Mouse (Mus musculus) G1E (cell line): ENCODE results near the gene Ttbk2. TPM values are rescaled to one million over a fixed set of nuclear protein-coding genes. Genes with fewer than 3 reads are reported as not detected.
A peak's percentile ranks its signal among the peaks of the same experiment; 100 is the strongest.

Experiments
- ATAC-seq: 2 replicates; pipeline ENCODE4 v1.8.0; 2016; ENCODE audit warnings: mild to moderate bottlenecking; ENCODE audit not compliant: insufficient number of reproducible peaks, poor library complexity, low FRiP score, severe bottlenecking; ENCODE audit errors: extremely low read depth
- DNase-seq: peaks from one replicate; pipeline ENCODE4 v3.0.0; 2012; ENCODE audit warnings: low spot score
- H3K27me3 ChIP-seq: 2 replicates; pipeline ENCODE4 v1.6.1; 2012; ENCODE audit warnings: mild to moderate bottlenecking, low read length, inconsistent platforms; ENCODE audit not compliant: insufficient read depth
- H3K36me3 ChIP-seq: replicated peaks from 2 replicates; pipeline ENCODE3; 2012; ENCODE audit warnings: mild to moderate bottlenecking, inconsistent platforms
- H3K4me1 ChIP-seq: 2 replicates; pipeline ENCODE4 v1.6.1; 2012; ENCODE audit warnings: low read depth, low read length, inconsistent platforms, mixed read lengths; ENCODE audit not compliant: insufficient read depth
- H3K4me3 ChIP-seq: 2 replicates; pipeline ENCODE4 v1.5.1; 2012; ENCODE audit warnings: low read depth, mild to moderate bottlenecking, inconsistent platforms, low read length, moderate library complexity, mixed read lengths
- H3K9me3 ChIP-seq: replicated peaks from 2 replicates; pipeline ENCODE4 v1.6.1; 2012; ENCODE audit warnings: inconsistent platforms
- CTCF ChIP-seq: IDR thresholded peaks from 2 replicates; pipeline ENCODE4 v1.5.1; 2012; ENCODE audit warnings: low read depth, low read length, inconsistent platforms, mixed read lengths
- GATA1 ChIP-seq: IDR thresholded peaks from 2 replicates; pipeline ENCODE4 v1.6.1; 2012; ENCODE audit warnings: borderline replicate concordance, low read length, inconsistent platforms, mixed read lengths
- GATA2 ChIP-seq: IDR thresholded peaks from 2 replicates; pipeline ENCODE4 v1.6.1; 2012; ENCODE audit warnings: low read depth, low read length, inconsistent platforms, borderline replicate concordance
- POLR2AphosphoS5 ChIP-seq: IDR thresholded peaks from 2 replicates; pipeline ENCODE4 v1.6.1; 2012; ENCODE audit warnings: low read depth, low read length, inconsistent platforms; ENCODE audit not compliant: insufficient replicate concordance
- TAL1 ChIP-seq: conservative IDR thresholded peaks from 2 replicates; pipeline ENCODE4 v1.6.1; 2012; ENCODE audit warnings: low read depth, low read length, inconsistent platforms, mixed read lengths
- polyA plus RNA-seq: library from polyadenylated mRNA; stranded (reverse); fragments of >175 nt; gene quantifications from 2 replicates; pipeline ENCODE4 v1.2.3, GENCODE M21; 2012
- total RNA-seq, 2 experiments: library from RNA; stranded (forward) in 1 of 2; stranded (reverse) in 1 of 2; fragments of 200-1000 nt in 1 of 2; fragments of >200 nt in 1 of 2; fragmentation: Nextera tagmentation in 1 of 2; gene quantifications; 2 replicates each; pipeline ENCODE4 v1.2.3; 2014 to 2017

Gene Ttbk2
- total and polyA plus RNA-seq, 3 experiments: 5.8 to 8.4 (median 7.1) TPM

DNA sequence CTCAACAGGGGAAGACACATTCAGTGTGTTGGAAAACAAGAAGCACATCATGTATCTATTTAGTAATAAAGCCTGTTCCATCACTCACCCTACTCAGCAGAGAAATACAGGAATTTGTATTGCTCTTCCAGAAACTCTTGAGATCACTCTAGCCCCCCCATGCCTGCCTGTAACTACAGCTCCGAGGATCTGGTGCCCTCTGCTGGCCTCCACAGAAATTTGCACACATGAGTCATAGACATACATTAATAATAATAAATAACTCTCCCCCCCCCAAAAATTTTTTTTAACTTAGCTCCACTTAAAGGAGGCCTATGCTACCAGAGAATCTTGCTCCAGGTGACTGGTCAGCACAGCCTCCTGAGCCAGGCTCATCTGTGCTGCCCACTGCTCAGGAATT, 16.2 kb upstream of the Ttbk2 start:
- Histone ChIP-seq H3K4me1 (no peaks in the 10 kb centered on the region), H3K27me3 (no peaks in the 10 kb centered on the region), H3K9me3 (no peaks in the 10 kb centered on the region), H3K4me3 (no peak overlapping the region), H3K36me3 (peaks cover 79% of the 10 kb centered on the region)
- DNase-seq (no peak), ATAC-seq (no peak)
- TF ChIP-seq GATA1: no peak
- TF ChIP-seq CTCF: no peak

DNA sequence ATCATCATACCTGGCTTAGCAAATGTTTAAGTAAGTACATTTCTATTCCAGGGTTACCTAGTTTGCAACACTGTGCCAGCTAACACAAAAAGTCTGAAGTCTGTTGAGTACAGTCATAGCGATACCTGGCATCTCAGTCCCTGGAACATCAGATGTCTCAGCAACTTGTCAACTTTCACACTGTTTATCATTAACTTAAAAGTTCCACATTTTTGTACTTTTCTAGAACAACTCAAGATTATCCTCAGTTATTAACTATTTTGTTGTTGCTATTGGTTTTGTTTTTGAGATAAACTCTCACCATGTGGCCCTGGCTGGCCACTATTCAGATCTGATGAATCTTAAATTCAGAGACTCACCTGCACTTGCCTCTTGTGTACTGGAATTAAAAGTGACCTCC, 13.0 kb upstream of the Ttbk2 start:
- no peaks in the 10 kb centered on the region for H3K9me3 ChIP-seq
- no peak for ATAC-seq
- no peak overlapping the region for H3K4me3 ChIP-seq
- no peak for DNase-seq
- TF ChIP-seq GATA1 (no peak), GATA2 (no peak), CTCF (no peak), TAL1 (no peak), POLR2AphosphoS5 (no peak)
- H3K36me3 ChIP-seq: peaks cover 70% of the 10 kb centered on the region
- no peaks in the 10 kb centered on the region for H3K4me1 ChIP-seq
- no peaks in the 10 kb centered on the region for H3K27me3 ChIP-seq

- Histone ChIP-seq H3K9me3 (no peaks in the 10 kb centered on the region), H3K27me3 (no peaks in the 10 kb centered on the region), H3K36me3 (peaks cover 55% of the 10 kb centered on the region), H3K4me1 (no peaks in the 10 kb centered on the region), H3K4me3 (no peak overlapping the region)
- TF ChIP-seq GATA1: no peak
- no peak for DNase-seq
- no peak for ATAC-seq
Measured at GRCm38 (mm10) chr2:120860699-120861098, 10.3 kb upstream of the Ttbk2 start.

DNA sequence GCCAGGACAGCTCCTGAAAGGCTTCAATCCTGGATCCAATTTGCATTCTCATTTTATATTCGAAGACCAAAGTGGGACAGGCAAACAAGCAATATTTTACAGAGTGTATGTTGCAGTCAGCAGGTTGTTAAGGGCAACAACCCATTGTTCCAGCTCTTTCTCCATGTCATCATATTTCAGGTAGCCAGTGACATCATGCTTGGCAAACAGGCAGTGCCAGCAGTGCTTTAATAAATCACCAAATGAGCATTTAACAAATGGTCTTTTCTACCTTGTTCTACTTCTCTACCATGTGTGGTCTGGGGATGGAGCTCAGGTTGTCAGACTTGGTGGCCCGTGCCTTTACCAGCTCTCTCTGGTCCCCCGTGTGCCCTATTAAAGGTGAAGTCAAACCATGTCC, 7.7 kb upstream of the Ttbk2 start:
- DNase-seq: no peak

GRCm38 (mm10) chr2:120853151-120853550, 2.7 kb upstream of the Ttbk2 start:
- peaks cover 22% of the 10 kb centered on the region for H3K4me1 ChIP-seq
- peaks cover 5% of the 10 kb centered on the region for H3K36me3 ChIP-seq
- ATAC-seq (no peak), DNase-seq (no peak)
- no peaks in the 10 kb centered on the region for H3K9me3 ChIP-seq
- no peaks in the 10 kb centered on the region for H3K27me3 ChIP-seq
- no peak for TF ChIP-seq TAL1
- no peak for TF ChIP-seq GATA1
- TF ChIP-seq CTCF: no peak
- TF ChIP-seq GATA2: no peak
- TF ChIP-seq POLR2AphosphoS5: no peak
- no peak overlapping the region for H3K4me3 ChIP-seq

More for the DNA sequence above, 7.7 kb upstream of the Ttbk2 start:
- ATAC-seq: no peak
- TF ChIP-seq CTCF (no peak), TAL1 (no peak), GATA2 (no peak), GATA1 (no peak)
- Histone ChIP-seq H3K27me3 (no peaks in the 10 kb centered on the region), H3K4me3 (no peak overlapping the region), H3K36me3 (peaks cover 36% of the 10 kb centered on the region), H3K4me1 (peaks cover 1% of the 10 kb centered on the region; the same call in 1 of the 2 replicates), H3K9me3 (no peaks in the 10 kb centered on the region)

DNA sequence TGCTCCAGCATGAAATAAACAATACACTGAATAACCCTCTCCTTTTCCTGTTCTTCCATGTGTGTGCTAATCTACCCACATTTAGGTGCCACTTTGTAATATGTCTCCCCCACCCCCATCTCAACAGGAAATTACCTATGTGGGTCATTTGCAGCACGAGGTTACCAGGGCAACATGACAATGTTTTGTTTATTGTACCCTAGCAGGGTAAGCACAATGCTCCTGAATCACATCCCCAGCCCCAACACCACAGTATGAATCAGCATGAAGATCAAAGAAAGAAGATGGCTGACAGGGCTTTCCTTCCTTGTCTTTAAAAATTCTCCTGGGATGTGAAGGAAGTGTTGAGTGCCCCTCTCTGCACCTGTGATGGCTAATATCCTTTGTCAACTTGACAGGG, 2.2 kb upstream of the Ttbk2 start:
- H3K9me3 ChIP-seq: no peaks in the 10 kb centered on the region
- DNase-seq: no peak
- ATAC-seq: no peak
- no peak overlapping the region for H3K4me3 ChIP-seq
- no peaks in the 10 kb centered on the region for H3K27me3 ChIP-seq
- TF ChIP-seq TAL1: no peak
- TF ChIP-seq GATA1: no peak
- TF ChIP-seq CTCF: no peak
- TF ChIP-seq POLR2AphosphoS5: no peak
- TF ChIP-seq GATA2: no peak
- H3K36me3 ChIP-seq: no peaks in the 10 kb centered on the region
- peaks cover 27% of the 10 kb centered on the region for H3K4me1 ChIP-seq

GRCm38 (mm10) chr2:120849449-120850423, 668 bp downstream of the Ttbk2 start, which contains the start of gene Cdan1:
Gene Cdan1 (minus strand): TSS chr2:120850128.
- ATAC-seq: no peak
- Histone ChIP-seq H3K36me3 (no peaks in the 10 kb centered on the region), H3K4me3 (peak within 1 kb of the TSS; percentile 94), H3K4me1 (peaks cover 40% of the 10 kb centered on the region), H3K9me3 (no peaks in the 10 kb centered on the region), H3K27me3 (no peaks in the 10 kb centered on the region)
- peak; percentile 27 for DNase-seq
- no peak for TF ChIP-seq POLR2AphosphoS5
